Mouse (Mus musculus) heart, embryonic 11.5 days (tissue): ENCODE results near the gene Galnt4. TPM values are rescaled to one million over a fixed set of nuclear protein-coding genes. Genes with fewer than 3 reads are reported as not detected.

Experiments
- ATAC-seq: fragments of 200-750 bp; cut with Nextera tagmentation; replicated peaks from 2 replicates; pipeline ENCODE4 v1.8.0; 2017; ENCODE audit warnings: moderate library complexity; ENCODE audit not compliant: insufficient number of reproducible peaks, low FRiP score, low TSS enrichment
- H3K27ac ChIP-seq: fragments of 300-500 bp; sonication (generic); 2 replicates; pipeline ENCODE4 v1.5.1; 2014; ENCODE audit warnings: mild to moderate bottlenecking, low read depth, low read length
- H3K27me3 ChIP-seq: fragments of 300-500 bp; sonication (generic); 2 replicates; pipeline ENCODE4 v1.6.1; 2014; ENCODE audit warnings: mild to moderate bottlenecking, low read length, mixed read lengths; ENCODE audit not compliant: control insufficient read depth, insufficient read depth
- H3K36me3 ChIP-seq: fragments of 300-500 bp; sonication (generic); 2 replicates; pipeline ENCODE4 v1.6.1; 2014; ENCODE audit warnings: mild to moderate bottlenecking, low read length, moderate library complexity, mixed read lengths; ENCODE audit not compliant: control insufficient read depth, insufficient read depth
- H3K4me1 ChIP-seq: fragments of 300-500 bp; sonication (generic); 2 replicates; pipeline ENCODE4 v1.6.1; 2014; ENCODE audit warnings: low read length; ENCODE audit not compliant: control insufficient read depth, insufficient read depth
- H3K4me2 ChIP-seq: fragments of 300-500 bp; sonication (generic); 2 replicates; pipeline ENCODE4 v1.6.1; 2014; ENCODE audit warnings: mild to moderate bottlenecking, moderate library complexity
- H3K4me3 ChIP-seq: fragments of 300-500 bp; sonication (generic); 2 replicates; pipeline ENCODE4 v1.5.1; 2014; ENCODE audit warnings: low read depth, low read length
- H3K9ac ChIP-seq: fragments of 300-500 bp; sonication (generic); 2 replicates; pipeline ENCODE4 v1.6.1; 2014; ENCODE audit warnings: mild to moderate bottlenecking, low read depth, low read length, moderate library complexity
- H3K9me3 ChIP-seq: fragments of 300-500 bp; sonication (generic); replicated peaks from 2 replicates; pipeline ENCODE4 v1.6.1; 2016; ENCODE audit warnings: low read length; ENCODE audit not compliant: control insufficient read depth
- WGBS: fragments of 180-500 bp; shearing (Covaris S2); extraction: QIAGEN DNeasy Blood & Tissue Kit; methylation state at CpG from one replicate; pipeline ENCODE4 v1.1.7; 2014; ENCODE audit not compliant: insufficient replicate concordance; 5-methylcytosine and 5-hydroxymethylcytosine counted together
- polyA plus RNA-seq: library from polyadenylated mRNA; unstranded; fragments of >200 nt; fragmentation: Nextera tagmentation; extraction: Ambion mirVana; gene quantifications from 2 replicates; pipeline ENCODE4 v1.2.1, GENCODE M21; 2014

The Galnt4 gene
- polyA plus RNA-seq, 1 experiment from 2014 or later, result 6.2 TPM

- H3K9ac ChIP-seq, result peak within 1 kb of the TSS; percentile 88
- ATAC-seq, result peak; percentile 90
- H3K4me1 ChIP-seq, result 0 out of 2 replicates have a peak, but pooled peaks cover 2% of the 10 kb centered on the region
- H3K4me3 ChIP-seq, result peak within 1 kb of the TSS; percentile 98
- peak within 1 kb of the TSS; percentile 81 for H3K27ac ChIP-seq
- H3K4me2 ChIP-seq, result peak within 1 kb of the TSS; percentile 99
- H3K27me3 ChIP-seq, result no peaks in the 10 kb centered on the region
- peaks cover 10% of the 10 kb centered on the region for H3K36me3 ChIP-seq
- WGBS, result under 1% methylated on average over 96 of the region's 106 CpGs
- H3K9me3 ChIP-seq, result no peaks in the 10 kb centered on the region
Observed at GRCm38 (mm10) chr10:99106703-99107631, 992 bp upstream of the Galnt4 start, which contains the start of gene Poc1b. Gene Poc1b, plus strand, starts transcription at chr10:99107036.

- no peaks in the 10 kb centered on the region for H3K9me3 ChIP-seq
- H3K4me1 ChIP-seq, result 0 out of 2 replicates have a peak, but pooled peaks cover 2% of the 10 kb centered on the region
- H3K4me2 ChIP-seq, result peak overlapping the region; percentile 99
- peak overlapping the region; percentile 88 for H3K9ac ChIP-seq
- 24% methylated on average over 12 of the region's 12 CpGs for WGBS
- peaks cover 10% of the 10 kb centered on the region for H3K36me3 ChIP-seq
- ATAC-seq, result no peak
- peak overlapping the region; percentile 98 for H3K4me3 ChIP-seq
- no peaks in the 10 kb centered on the region for H3K27me3 ChIP-seq
- no peak overlapping the region for H3K27ac ChIP-seq
Observed at GRCm38 (mm10) chr10:99108431-99108982, 548 bp downstream of the Galnt4 start.

GRCm38 (mm10) chr10:99113533-99113932 lies 5.6 kb downstream of the Galnt4 start:
- Histone ChIP-seq H3K9me3 (no peaks in the 10 kb centered on the region), H3K4me2 (no peak overlapping the region), H3K4me3 (no peak overlapping the region), H3K27ac (no peak overlapping the region), H3K4me1 (peaks cover 14% of the 10 kb centered on the region), H3K9ac (no peak overlapping the region), H3K27me3 (no peaks in the 10 kb centered on the region), H3K36me3 (peaks cover 10% of the 10 kb centered on the region)
- WGBS, result 49% methylated on average over 3 of the region's 3 CpGs
- no peak for ATAC-seq

GRCm38 (mm10) chr10:99114295-99114694 lies 6.3 kb downstream of the Galnt4 start:
- no peak overlapping the region for H3K4me3 ChIP-seq
- no peak overlapping the region for H3K9ac ChIP-seq
- H3K36me3 ChIP-seq, result peaks cover 7% of the 10 kb centered on the region
- H3K4me2 ChIP-seq, result no peak overlapping the region
- no peak overlapping the region for H3K27ac ChIP-seq
- no peak for ATAC-seq
- no peaks in the 10 kb centered on the region for H3K27me3 ChIP-seq
- H3K9me3 ChIP-seq, result no peaks in the 10 kb centered on the region
- 77% methylated on average over 8 of the region's 8 CpGs for WGBS
- peaks cover 19% of the 10 kb centered on the region for H3K4me1 ChIP-seq

GRCm38 (mm10) chr10:99115471-99116236 lies 7.7 kb downstream of the Galnt4 start:
- no peaks in the 10 kb centered on the region for H3K9me3 ChIP-seq
- H3K9ac ChIP-seq, result peak overlapping the region; percentile 29; the same call in 1 of the 2 replicates
- H3K27ac ChIP-seq, result no peak overlapping the region
- peaks cover 19% of the 10 kb centered on the region for H3K4me1 ChIP-seq
- peak overlapping the region; percentile 21 for H3K4me3 ChIP-seq
- WGBS, result 13% methylated on average over 18 of the region's 18 CpGs
- peak overlapping the region; percentile 58 for H3K4me2 ChIP-seq
- peak; percentile 35 for ATAC-seq
- H3K36me3 ChIP-seq, result no peaks in the 10 kb centered on the region
- H3K27me3 ChIP-seq, result no peaks in the 10 kb centered on the region

GRCm38 (mm10) chr10:99116237-99116632 lies 8.3 kb downstream of the Galnt4 start:
- H3K4me1 ChIP-seq, result peaks cover 19% of the 10 kb centered on the region
- 0 out of 2 replicates have a peak, but pooled peaks have one; percentile 10 for ATAC-seq

GRCm38 (mm10) chr10:99116650-99117615 lies 9.0 kb downstream of the Galnt4 start:
- Histone ChIP-seq H3K27ac (no peak overlapping the region), H3K4me2 (no peak overlapping the region), H3K27me3 (no peaks in the 10 kb centered on the region), H3K4me3 (no peak overlapping the region), H3K9ac (no peak overlapping the region), H3K4me1 (peaks cover 19% of the 10 kb centered on the region), H3K36me3 (no peaks in the 10 kb centered on the region), H3K9me3 (no peaks in the 10 kb centered on the region)
- ATAC-seq, result no peak
- WGBS, result 81% methylated on average over 16 of the region's 16 CpGs

More at GRCm38 (mm10) chr10:99116237-99116632, 8.3 kb downstream of the Galnt4 start:
- Histone ChIP-seq H3K27me3 (no peaks in the 10 kb centered on the region), H3K4me2 (peak overlapping the region; percentile 58), H3K36me3 (no peaks in the 10 kb centered on the region), H3K9me3 (no peaks in the 10 kb centered on the region), H3K9ac (no peak overlapping the region; the same call in 1 of the 2 replicates), H3K27ac (no peak overlapping the region), H3K4me3 (peak overlapping the region; percentile 21)
- 29% methylated on average over 8 of the region's 8 CpGs for WGBS
